Mouse (Mus musculus) leukemia stem cell, adult 10-12 weeks (primary cell): ENCODE measurements around the gene Gm49416. TPM values are rescaled to one million over a fixed set of nuclear protein-coding genes. Genes with fewer than 3 reads are reported as not detected.

ENCODE experiments used
- polyA plus RNA-seq: library from polyadenylated mRNA; stranded (reverse); fragments of >175 nt; gene quantifications from 2 replicates; pipeline ENCODE4 v1.2.3, GENCODE M21; 2012; ENCODE audit warnings: low replicate concordance

Gene Gm49416
- 0.92 and 16.1 TPM in 2 replicates for polyA plus RNA-seq

DNA sequence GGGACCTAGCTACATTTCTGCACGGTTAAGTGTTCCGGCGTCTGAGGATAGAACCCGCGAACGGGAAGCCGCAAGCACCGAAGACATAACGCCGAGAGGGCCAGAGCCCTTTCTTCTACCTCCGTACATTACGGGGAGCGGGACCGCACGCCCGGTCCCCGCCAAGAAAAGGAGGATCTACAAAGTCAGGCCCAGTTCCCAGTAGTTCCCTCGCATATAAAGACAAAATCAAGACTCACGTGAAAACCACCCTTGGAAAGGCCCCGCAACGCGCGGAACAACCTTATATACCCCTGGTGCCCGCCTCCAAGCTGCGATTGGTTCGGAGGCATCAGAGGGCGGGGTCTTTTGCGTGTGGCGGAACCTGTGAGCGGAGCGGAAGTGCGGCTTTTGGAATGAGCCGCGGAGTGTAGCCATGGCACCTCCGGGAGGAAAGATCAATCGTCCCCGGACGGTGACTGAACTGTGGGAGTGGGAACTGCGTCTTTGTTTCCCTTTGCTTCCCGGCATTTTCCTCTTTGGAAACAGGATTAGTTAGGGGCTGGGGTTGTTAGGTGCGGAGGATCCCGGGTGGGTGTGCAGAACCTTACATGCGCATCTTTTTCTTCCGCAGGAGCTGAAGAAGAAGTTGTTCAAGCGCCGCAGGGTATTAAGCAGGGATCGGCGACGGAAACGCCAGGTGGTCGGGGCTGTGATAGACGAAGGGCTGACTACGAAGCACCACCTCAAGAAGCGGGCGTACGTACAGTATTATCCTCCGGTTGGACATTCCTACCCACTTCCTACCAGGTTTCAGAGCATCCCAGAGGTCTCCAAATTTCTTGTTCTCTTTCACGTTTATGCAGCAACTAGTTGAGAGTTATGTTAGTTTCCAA is at the start of gene Gm49416, which contains the start of gene 1810009A15Rik:
Gm49416 (plus strand) TSS at position 416 of the 875 bp plus-strand sequence.
1810009A15Rik (plus strand) TSS at position 343 of the 875 bp plus-strand sequence.

DNA sequence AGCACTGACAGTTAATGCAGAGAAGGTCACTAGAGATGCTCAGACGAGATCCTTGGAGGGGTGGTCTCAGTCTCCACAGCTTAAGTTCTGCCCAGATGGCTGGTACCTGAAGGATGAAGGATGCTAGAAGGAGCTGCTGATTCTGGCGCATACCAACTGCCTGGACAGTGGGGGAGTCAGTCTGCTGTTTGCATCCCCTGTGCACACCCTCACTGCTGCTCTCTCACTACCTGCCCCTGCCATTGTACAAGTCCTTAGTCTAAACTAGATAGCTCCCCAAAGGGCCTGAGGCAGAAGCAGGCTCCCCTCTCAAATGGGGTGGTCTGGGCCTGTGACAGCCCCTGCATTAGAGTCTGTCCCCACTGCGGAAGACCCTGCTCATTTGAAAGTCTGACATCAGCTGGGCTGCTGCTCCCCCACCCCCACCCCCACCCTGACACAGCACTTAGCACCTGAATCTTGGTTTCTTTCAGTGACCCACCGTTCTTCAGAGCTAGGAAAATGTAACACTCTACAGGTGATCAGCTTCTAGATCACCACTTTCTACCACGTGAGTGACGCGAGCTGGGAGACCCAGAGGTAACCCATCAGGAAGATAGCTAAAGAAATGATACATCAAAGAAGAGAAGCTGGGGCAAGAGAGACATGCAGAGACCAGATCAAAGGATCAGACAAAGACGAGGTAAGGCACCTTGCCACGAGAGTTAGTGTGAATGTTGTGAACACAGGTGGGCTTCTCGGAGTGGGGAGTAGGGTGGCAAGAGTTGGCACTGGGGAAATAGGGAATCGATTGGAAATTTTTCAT is 49.4 kb upstream of the Gm49416 start, which contains the start of gene Gng3:
Gng3 (minus strand) TSS at position 92 of the 805 bp plus-strand sequence.

DNA sequence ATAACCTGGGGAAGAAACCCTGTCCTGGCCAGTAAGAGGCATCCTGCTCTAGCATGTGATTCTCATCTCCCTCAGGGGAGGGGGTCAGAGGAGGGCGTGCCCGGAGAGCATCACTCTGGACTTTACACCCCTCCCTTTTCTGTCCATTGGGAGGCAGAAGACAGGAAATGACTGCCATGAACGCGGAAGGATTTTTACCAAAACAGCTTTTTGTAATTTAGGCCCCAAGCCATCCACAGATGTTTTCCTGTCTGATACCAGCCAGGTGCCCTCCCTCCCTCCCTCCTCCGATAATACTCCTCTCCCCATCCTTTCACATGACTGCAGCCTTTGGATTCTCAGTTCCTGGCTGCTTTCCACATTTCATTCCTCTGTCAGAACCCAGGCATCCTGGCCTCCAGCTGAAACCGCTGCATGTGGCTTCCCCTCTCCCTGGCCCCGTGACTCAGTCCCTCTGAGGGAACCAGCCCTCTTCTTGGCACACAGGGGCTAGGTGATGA is 38.3 kb upstream of the Gm49416 start, which contains the start of gene Lrrn4cl:
Lrrn4cl (plus strand) TSS at position 367 of the 500 bp plus-strand sequence.

DNA sequence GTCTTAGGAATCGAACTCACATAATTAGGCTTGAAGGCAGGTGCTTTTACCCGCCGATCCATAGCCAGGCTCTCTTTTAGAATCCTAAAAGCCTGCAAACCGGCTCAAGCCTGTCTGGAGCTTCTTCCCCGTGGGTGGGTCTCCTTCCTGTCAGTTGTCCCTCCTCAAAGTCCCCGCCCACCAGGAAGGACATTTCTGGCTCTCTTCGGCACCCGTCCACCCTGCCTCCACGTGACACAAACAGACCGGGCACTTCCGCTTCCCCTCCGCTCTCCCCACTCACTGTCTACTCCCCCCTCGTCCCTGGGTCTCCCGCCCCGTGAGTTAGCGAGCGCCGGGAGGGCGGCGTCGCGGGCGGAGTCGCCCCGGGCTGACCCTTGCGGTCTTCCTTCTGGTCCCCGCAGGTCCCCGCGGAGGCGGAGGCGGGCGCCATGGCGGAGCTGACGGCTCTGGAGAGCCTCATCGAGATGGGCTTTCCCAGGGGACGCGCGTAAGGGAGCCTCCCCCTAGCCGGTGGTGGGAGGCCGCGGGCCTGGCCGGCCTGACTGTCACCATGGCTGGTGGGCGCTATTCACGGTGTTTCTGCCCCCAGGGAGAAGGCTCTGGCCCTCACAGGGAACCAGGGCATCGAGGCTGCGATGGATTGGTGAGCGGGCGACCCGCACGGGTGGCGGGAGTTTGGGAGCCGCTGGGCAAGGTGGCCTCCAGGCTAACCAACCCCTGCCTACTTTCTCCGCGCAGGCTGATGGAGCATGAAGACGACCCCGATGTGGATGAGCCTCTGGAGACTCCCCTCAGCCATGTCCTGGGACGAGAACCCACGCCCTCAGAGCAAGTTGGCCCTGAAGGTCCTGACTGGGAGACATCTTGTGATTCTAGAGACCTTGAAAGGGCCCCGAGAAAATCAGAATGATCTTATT is 17.2 kb upstream of the Gm49416 start, which contains the start of gene Ubxn1:
Ubxn1 (plus strand) TSS at position 230 of the 920 bp plus-strand sequence.

DNA sequence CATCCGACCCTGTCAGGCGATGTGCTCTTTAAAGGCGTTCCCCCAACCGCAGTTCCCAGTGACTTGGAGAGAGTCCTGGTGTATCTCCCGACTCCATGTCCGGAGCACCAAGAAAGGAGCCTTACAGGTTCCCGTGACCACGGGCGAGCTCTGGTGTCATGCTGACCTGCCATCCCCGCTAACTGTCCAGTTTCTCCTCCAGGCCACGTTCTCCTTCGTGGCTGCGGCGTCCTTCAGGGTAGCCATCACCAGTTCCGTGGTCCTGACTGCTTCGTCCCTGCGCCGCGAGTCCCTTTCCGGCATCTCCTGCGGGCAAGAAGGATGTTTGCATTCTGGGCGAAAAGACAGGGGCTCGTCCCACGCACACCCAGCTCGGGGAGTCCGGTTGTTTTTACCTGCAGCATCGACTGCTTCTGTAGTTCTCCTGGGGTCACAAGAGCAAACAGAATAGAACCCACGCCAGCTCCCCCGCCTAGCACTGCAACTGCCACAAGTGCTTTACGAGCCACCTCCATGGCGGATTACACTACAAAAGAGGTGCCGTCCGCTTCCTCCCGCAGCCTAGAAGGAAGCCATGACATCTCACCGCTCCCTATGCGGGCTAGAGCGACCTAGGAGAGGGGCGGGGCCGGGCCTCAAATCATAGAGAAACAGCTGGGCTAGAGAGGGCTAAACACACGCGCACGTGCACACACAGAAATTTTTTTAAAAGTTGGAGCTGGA is 8.3 kb upstream of the Gm49416 start, which contains the start of gene Uqcc3:
Uqcc3 (minus strand) TSS at position 613 of the 723 bp plus-strand sequence.

DNA sequence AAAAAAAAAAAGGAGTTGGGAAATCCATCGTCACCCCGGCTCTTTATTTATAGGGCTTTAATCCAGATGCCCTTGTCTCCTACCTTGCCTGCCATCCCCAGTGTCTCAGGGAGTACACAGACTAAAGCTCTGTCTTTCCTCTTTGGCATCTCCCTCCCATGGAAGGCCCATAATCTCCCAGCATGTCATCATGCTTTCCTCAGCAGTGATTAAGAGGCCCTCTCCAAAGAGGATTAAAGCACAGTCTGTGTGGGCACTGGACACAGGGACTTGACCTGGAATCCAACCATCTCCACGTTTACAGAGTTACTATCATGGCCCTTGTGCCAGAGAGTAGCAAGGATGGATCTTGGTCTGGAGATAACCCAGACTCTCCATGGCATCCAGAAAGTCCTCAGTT is 5.1 kb upstream of the Gm49416 start, which contains the start of the genes Lbhd1 and Gm49403:
Lbhd1 (plus strand) TSS at position 117 of the 400 bp plus-strand sequence.
Gm49403 (plus strand) TSS at position 315 of the 400 bp plus-strand sequence.

DNA sequence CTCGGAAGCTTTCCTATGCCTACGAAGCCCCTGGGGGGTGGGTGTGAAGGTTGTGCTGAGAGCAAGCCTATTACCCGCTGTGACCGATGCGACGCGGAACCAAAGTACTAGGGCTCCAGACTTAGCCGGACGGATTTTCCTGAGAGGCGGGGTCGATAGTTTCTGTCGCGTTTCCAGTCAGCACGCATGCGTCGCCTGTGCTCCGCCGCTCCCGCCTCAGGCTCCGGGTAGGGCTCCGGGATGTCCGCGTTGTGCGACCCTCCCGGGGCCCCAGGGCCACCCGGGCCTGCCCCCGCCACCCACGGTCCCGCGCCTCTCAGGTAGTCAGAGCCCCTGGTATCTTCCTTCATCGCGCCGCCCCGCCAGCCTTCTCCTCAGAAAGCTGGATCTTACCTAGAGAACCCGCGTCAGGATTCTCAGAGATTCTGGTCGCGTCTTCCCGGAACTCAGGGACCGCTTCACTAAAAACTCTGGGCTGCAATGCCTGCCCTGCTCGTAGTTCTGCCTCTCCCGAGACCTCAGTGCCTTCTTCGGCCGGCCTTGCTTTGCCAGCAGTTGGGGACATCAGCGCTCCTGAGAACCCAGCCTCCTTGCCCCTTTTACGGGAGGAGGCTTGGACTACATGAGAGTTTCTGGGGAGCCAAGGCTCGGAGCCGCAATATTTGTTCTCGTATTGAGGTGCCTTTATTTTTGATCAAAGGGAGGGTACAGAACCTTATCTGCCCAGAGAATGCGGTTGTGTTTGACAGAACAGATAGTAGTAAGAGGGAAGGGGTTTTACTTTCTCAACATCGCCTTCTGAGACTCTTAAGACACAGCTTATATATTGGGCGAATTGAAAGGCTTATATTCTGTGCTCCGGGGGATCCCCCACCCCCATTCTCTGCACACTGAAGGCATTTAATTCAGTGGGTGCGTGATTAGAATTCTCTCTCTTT is 4.4 kb downstream of the Gm49416 start, which contains the start of gene Ints5:
Ints5 (plus strand) TSS at position 177 of the 938 bp plus-strand sequence.

DNA sequence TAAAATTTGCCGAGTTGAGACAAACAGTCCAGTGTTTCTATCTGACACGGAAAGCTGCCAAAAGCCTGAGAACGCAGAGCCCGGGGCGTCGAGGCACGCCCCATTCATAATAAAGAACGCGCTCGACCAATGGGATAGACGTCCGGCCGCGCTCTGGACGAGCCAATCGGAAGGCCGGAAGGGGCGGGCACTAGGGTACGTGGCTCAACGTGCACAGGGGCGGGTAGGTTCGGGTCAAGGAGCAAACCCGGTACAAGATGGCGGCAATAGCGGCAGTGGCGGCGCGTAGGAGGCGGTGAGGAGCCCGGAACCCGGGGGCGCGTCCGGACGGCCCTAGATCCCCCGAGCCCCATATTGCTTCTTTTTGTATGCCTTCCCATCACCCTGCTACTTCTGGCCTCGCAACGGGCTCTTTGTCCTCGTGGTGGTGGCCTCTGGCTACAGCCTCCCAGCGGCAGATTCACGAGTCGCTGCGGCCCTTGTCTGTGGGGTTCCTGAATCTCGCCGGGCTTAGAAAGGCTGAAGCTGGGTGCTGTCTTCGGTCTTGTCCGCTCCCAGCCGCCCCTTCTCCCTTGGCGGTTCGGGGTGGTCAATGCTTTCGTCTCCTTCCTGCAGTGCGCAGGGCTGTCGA is 9.3 kb downstream of the Gm49416 start, which contains the start of gene Ganab:
Ganab (plus strand) TSS at position 207 of the 631 bp plus-strand sequence.

DNA sequence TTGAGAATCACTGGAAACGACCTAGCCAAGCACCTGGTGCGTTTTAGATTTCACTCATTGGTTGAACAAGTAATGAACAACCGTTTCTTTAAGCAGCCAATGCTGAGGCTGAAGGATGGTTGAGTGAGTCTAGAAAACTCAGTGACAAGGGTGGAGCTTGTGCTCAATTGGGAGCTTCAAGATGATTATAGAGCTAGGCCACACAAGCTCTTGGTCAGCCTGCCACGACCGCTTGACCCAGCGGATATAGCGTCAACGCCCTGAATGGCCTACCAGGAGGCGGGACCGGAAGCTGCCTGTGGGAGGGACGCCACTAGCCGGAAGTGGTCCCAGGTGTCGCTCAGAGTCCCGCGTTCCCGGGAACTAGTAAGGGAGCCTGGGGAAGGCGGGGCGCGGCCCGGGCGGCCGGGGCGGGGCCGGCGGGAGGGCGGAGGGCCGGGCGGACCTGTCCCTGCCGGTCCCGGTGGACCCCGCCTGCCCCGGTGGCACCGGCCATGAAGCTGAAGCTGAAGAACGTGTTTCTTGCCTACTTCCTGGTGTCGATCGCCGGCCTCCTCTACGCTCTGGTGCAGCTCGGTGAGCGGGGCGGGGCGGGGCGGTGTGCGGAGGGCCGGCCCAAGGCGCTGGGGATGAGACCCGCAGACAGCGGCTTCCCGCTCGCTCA is 31.5 kb downstream of the Gm49416 start, which contains the start of gene B3gat3:
B3gat3 (plus strand) TSS at position 302 of the 664 bp plus-strand sequence.

DNA sequence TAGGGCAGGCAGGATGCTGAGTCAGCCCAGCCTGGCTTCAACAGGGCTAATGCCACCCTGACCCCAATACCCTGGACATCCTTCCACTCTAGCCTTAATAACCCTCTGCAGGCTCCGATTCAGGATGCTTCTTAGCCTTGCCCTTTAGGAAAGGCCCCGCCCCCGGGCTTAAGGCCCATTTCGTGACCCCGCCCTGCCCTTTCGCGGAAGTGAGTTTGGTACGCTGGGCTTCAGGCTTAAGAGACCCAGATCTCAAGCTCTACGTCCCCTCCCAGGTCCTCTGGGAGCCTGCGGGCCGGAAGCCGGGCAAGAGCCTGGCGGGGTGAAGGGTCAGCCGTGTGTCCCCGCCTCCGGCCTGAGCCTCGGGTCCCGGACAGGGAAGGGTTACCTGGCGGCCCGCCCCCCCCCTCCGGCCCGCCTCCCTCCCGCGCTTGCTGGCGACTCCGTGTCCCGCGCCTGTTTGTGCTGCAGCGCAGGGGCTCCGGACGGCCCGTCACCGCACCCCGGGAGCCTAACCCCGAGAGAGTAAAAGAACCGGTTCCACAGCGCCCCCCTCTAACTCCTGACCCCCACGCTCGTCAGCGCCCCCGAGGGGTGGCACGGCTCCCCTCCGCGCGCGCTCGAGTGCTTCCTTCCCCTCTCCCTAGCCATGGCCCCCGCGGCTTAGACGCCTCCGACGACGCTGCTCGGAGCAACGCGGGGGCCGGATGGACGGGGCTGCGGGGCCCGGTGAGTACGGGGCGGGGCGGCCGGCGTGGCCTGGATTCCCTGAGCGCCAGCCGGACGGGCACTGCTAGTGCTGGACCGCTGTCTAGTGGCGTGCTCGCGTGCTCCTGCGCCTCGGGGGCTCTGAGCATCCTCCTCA is 40.7 kb downstream of the Gm49416 start, which contains the start of the genes Rom1 and Eml3:
Rom1 (minus strand) TSS at position 133 of the 865 bp plus-strand sequence.
Eml3 (plus strand) TSS at position 329 of the 865 bp plus-strand sequence.

DNA sequence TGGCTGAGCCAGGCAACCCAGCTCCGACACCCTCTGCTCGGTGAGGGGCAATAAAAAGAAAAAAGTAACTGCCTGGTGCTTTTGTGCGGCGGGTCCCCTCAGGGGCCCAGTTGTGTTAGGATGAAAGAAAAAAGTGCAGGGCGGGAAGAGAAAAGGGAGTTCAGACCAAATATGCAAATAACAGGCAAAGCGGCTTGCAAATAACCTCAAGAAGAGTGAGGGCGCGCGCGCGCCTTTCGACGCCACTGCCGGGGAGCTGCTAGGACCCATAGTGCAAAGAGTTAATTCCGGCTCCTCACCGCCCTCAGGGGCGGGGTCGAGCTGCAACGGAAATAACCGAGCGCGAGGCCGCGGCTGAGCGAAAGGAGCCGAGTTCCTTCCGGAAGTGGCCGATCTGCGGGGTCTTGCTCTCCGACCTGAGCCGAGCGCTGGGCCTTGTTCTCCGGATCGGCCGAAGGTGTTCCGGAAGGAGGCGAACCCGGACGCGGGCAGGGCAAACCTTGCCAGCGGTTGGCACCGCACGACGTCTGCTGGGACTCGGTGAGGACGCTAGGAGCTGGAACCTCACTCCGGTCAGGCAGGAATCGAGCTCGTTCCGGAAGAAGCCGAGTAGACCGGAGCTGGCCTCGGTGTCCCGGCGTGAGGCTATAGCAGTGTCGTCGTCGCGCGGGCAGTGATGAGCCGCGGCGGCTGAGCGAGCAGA is 52.9 kb downstream of the Gm49416 start, which contains the start of gene Mta2:
Mta2 (plus strand) TSS at position 361 of the 703 bp plus-strand sequence.

Other genes starting within 250 kb of the Gm49416 start
- gene Chrm1, start 225.1 kb upstream of the Gm49416 start, polyA plus RNA-seq, result not detected in 2 replicates
- gene Slc3a2, start 165.6 kb upstream of the Gm49416 start, polyA plus RNA-seq, result 129 and 167 TPM in 2 replicates
- gene Wdr74, start 153.1 kb upstream of the Gm49416 start, polyA plus RNA-seq, result 21.6 and 29.2 TPM in 2 replicates
- gene 1700092M07Rik, start 148.2 kb upstream of the Gm49416 start, polyA plus RNA-seq, result not detected in 2 replicates
- gene Stx5a, start 147.5 kb upstream of the Gm49416 start, polyA plus RNA-seq, result 17.5 and 22.6 TPM in 2 replicates
- 39.0 and 42.9 TPM in 2 replicates for gene Nxf1, start 131.9 kb upstream of the Gm49416 start, polyA plus RNA-seq
- 69.6 and 147 TPM in 2 replicates for gene Tmem223, start 117.9 kb upstream of the Gm49416 start, polyA plus RNA-seq
- gene Tmem179b, start 114.5 kb upstream of the Gm49416 start, polyA plus RNA-seq, result 19.3 and 85.5 TPM in 2 replicates
- 47.7 and 56.1 TPM in 2 replicates for gene Taf6l, start 102.5 kb upstream of the Gm49416 start, polyA plus RNA-seq
- 4.5 and 17.9 TPM in 2 replicates for gene Polr2g, start 90.3 kb upstream of the Gm49416 start, polyA plus RNA-seq
- 0.39 and 2.0 TPM in 2 replicates for gene Zbtb3, start 86.4 kb upstream of the Gm49416 start, polyA plus RNA-seq
- 4.0 and 4.6 TPM in 2 replicates for gene Ttc9c, start 69.6 kb upstream of the Gm49416 start, polyA plus RNA-seq
- gene Hnrnpul2, start 68.9 kb upstream of the Gm49416 start, polyA plus RNA-seq, result 59.4 and 120 TPM in 2 replicates
- gene AC129217.1, start 59.2 kb upstream of the Gm49416 start, polyA plus RNA-seq, result 40.3 and 101 TPM in 2 replicates
- 36.5 and 111 TPM in 2 replicates for gene Bscl2, start 51.5 kb upstream of the Gm49416 start, polyA plus RNA-seq
- gene Gng3, start 49.7 kb upstream of the Gm49416 start, polyA plus RNA-seq, result not detected in 2 replicates
- 0.09 and 0.24 TPM in 2 replicates for gene Lrrn4cl, start 38.2 kb upstream of the Gm49416 start, polyA plus RNA-seq
- gene Ubxn1, start 17.4 kb upstream of the Gm49416 start, polyA plus RNA-seq, result 78.0 and 79.9 TPM in 2 replicates
- gene Uqcc3, start 8.0 kb upstream of the Gm49416 start, polyA plus RNA-seq, result 10.7 and 29.9 TPM in 2 replicates
- gene Lbhd1, start 5.2 kb upstream of the Gm49416 start, polyA plus RNA-seq, result 1.7 TPM in 1 of 2 replicates, not detected in the other
- gene Gm49403, start 5.0 kb upstream of the Gm49416 start, polyA plus RNA-seq, result not detected in 2 replicates
- 12.1 and 24.9 TPM in 2 replicates for gene 1810009A15Rik, start 73 bp upstream of the Gm49416 start, polyA plus RNA-seq
- gene Ints5, start 4.1 kb downstream of the Gm49416 start, polyA plus RNA-seq, result 35.0 and 93.2 TPM in 2 replicates
- 35.8 and 36.8 TPM in 2 replicates for gene Ganab, start 9.1 kb downstream of the Gm49416 start, polyA plus RNA-seq
- 110 and 144 TPM in 2 replicates for gene B3gat3, start 31.4 kb downstream of the Gm49416 start, polyA plus RNA-seq
- 28.2 and 31.8 TPM in 2 replicates for gene Rom1, start 40.4 kb downstream of the Gm49416 start, polyA plus RNA-seq
- 92.9 and 101 TPM in 2 replicates for gene Eml3, start 40.6 kb downstream of the Gm49416 start, polyA plus RNA-seq
- gene Mta2, start 52.9 kb downstream of the Gm49416 start, polyA plus RNA-seq, result 33.6 and 60.7 TPM in 2 replicates
- gene Tut1, start 64.9 kb downstream of the Gm49416 start, polyA plus RNA-seq, result 41.2 and 58.4 TPM in 2 replicates
- 34.0 and 130 TPM in 2 replicates for gene Eef1g, start 78.1 kb downstream of the Gm49416 start, polyA plus RNA-seq
- 6.4 and 8.8 TPM in 2 replicates for gene Ahnak, start 100.4 kb downstream of the Gm49416 start, polyA plus RNA-seq
- gene Scgb1a1, start 199.0 kb downstream of the Gm49416 start, polyA plus RNA-seq, result not detected in 2 replicates
- gene Asrgl1, start 246.7 kb downstream of the Gm49416 start, polyA plus RNA-seq, result 25.5 and 77.5 TPM in 2 replicates